Mouse (Mus musculus) B cell, adult 67 days (primary cell): Measurements from ENCODE around the gene Gm12185. TPM values are rescaled to one million over a fixed set of nuclear protein-coding genes. Genes with fewer than 3 reads are reported as not detected.

ENCODE experiments used
- total RNA-seq, 2 experiments: library from RNA; stranded (reverse); gene quantifications; 4 replicates each; pipeline ENCODE4 v1.2.4; 2023

The Gm12185 gene
- 1 to 10 TPM; 1.9 to 2.8 TPM for total RNA-seq

GRCm38 (mm10) chr11:48991740-48992520 lies at the start of gene Gm12185:
Gene Gm12185, minus strand, starts transcription at chr11:48992226.

DNA sequence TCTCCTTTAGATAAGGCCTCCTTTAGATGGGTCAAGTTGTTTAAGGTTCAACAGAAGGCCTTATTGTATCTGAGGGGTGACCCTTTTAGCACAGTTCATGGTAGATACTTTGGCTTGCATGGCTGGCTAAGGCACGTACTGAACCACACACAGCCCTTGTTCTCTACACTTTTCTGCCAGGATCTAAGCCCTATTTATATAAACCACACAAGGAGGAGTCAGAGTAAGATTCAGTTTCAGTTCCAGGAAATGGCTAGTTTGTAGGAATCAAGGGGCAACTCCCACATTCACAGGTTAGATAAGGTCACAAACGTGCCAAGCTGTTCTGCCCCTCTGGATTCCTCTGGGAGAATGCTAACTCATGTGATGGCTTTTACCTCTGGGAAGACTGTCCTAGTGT lies 2.0 kb upstream of the Gm12185 start, which contains the start of gene Tgtp1:
Tgtp1 (minus strand) TSS at position 155 of the 400 bp plus-strand sequence.

GRCm38 (mm10) chr11:48979251-48979650 lies 12.8 kb downstream of the Gm12185 start, which contains the start of gene 9930111J21Rik1:
Gene 9930111J21Rik1, minus strand, starts transcription at chr11:48979398.

GRCm38 (mm10) chr11:48978240-48978939 lies 13.6 kb downstream of the Gm12185 start, which contains the start of gene Olfr56:
Gene Olfr56, plus strand, starts transcription at chr11:48978889.

GRCm38 (mm10) chr11:48946090-48946489 lies 45.9 kb downstream of the Gm12185 start, which contains the start of gene Psme2b:
Gene Psme2b, minus strand, starts transcription at chr11:48946190.

DNA sequence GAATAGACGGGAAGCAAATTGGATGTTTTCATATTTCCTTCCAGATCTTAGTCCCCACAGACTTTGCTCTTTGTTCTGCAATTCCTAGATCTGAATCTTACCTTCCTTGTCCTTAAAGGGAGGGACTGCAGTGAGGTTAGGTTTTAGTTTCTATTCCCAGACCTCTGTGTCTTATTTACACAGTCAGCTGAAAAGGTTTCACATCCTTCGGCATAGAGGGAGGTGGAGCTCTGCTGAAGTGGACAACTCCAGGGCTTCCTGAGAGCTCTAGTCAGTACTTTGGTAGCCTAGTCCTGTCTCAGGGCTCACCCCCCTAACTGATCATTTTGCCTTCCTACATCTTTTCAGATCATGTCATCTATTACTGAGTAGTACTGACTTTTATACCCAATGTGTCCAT lies 90.0 kb downstream of the Gm12185 start, which contains the start of gene Gm5431:
Gm5431 (minus strand) TSS at position 194 of the 400 bp plus-strand sequence.

GRCm38 (mm10) chr11:48871201-48871772 lies 120.7 kb downstream of the Gm12185 start, which contains the start of gene Irgm1:
Gene Irgm1, minus strand, starts transcription at chr11:48871683.

Other genes starting within 250 kb of the Gm12185 start
- 1,000 to 10,000 TPM; 1,438 to 1,488 TPM for gene Rack1, start 191.9 kb downstream of the Gm12185 start, total RNA-seq
- gene Trim41, start 174.9 kb downstream of the Gm12185 start, total RNA-seq, result 10 to 100 TPM; 61.3 TPM
- 100 to 1,000 TPM; 172 to 185 TPM for gene Trim7, start 166.1 kb downstream of the Gm12185 start, total RNA-seq
- under 1 TPM; 0.52 to 0.59 TPM for gene Gm12184, start 165.6 kb downstream of the Gm12185 start, total RNA-seq
- 10 to 100 TPM; 35.3 to 54.8 TPM for gene Irgm1, start 120.5 kb downstream of the Gm12185 start, total RNA-seq
- gene Gm5431, start 90.0 kb downstream of the Gm12185 start, total RNA-seq, result 10 to 100 TPM in 1 of 2 experiments, 1 to 10 TPM in 1; 7.4 to 14.1 TPM
- gene Psme2b, start 46.0 kb downstream of the Gm12185 start, total RNA-seq, result 10 to 100 TPM; 59.4 to 62.0 TPM
- under 1 TPM; 0.68 to 0.70 TPM for gene Olfr56, start 13.3 kb downstream of the Gm12185 start, total RNA-seq
- gene 9930111J21Rik1, start 12.8 kb downstream of the Gm12185 start, total RNA-seq, result 100 to 1,000 TPM; 102 to 112 TPM
- gene Tgtp1, start 1.9 kb upstream of the Gm12185 start, total RNA-seq, result 1 to 10 TPM; 2.2 to 4.3 TPM
- gene 9930111J21Rik2, start 59.0 kb upstream of the Gm12185 start, total RNA-seq, result 100 to 1,000 TPM; 132 to 158 TPM
- gene Tgtp2, start 72.0 kb upstream of the Gm12185 start, total RNA-seq, result 1 to 10 TPM; 3.6 to 5.1 TPM
- 10 to 100 TPM; 37.3 to 48.6 TPM for gene Ifi47, start 84.4 kb upstream of the Gm12185 start, total RNA-seq
- not detected for gene Olfr1396, start 122.6 kb upstream of the Gm12185 start, total RNA-seq
- gene Olfr1395, start 150.0 kb upstream of the Gm12185 start, total RNA-seq, result not detected
- not detected for gene Olfr1394, start 162.2 kb upstream of the Gm12185 start, total RNA-seq
- gene Btnl9, start 194.9 kb upstream of the Gm12185 start, total RNA-seq, result not detected
- gene Zfp62, start 211.1 kb upstream of the Gm12185 start, total RNA-seq, result 100 to 1,000 TPM; 127 to 140 TPM